Mouse (Mus musculus) liver, postnatal 0 days (tissue): ENCODE data around the gene Myod1. TPM values are rescaled to one million over a fixed set of nuclear protein-coding genes. Genes with fewer than 3 reads are reported as not detected.

ENCODE experiments used
- ATAC-seq: fragments of 200-750 bp; cut with Nextera tagmentation; 2 replicates; pipeline ENCODE4 v1.8.0; 2017; ENCODE audit warnings: mild to moderate bottlenecking, moderate library complexity
- DNase-seq: peaks from one replicate; pipeline ENCODE4 v3.0.0-alpha.2; 2016
- H3K27ac ChIP-seq: fragments of 300-500 bp; sonication (generic); 2 replicates; pipeline ENCODE4 v1.5.1; 2014; ENCODE audit warnings: antibody characterized with exemption, moderate library complexity, mild to moderate bottlenecking, low read depth
- H3K27me3 ChIP-seq: fragments of 300-500 bp; sonication (generic); 2 replicates; pipeline ENCODE4 v1.6.1; 2014; ENCODE audit warnings: low read length, control low read depth, mixed read lengths; ENCODE audit not compliant: insufficient read depth
- H3K36me3 ChIP-seq: fragments of 300-500 bp; sonication (generic); replicated peaks from 2 replicates; pipeline ENCODE4 v1.6.1; 2014; ENCODE audit warnings: mild to moderate bottlenecking, control low read depth, low read length, moderate library complexity, mixed read lengths; ENCODE audit not compliant: insufficient read depth
- H3K4me1 ChIP-seq: fragments of 300-500 bp; sonication (generic); 2 replicates; pipeline ENCODE4 v1.6.1; 2014; ENCODE audit warnings: antibody characterized with exemption, mild to moderate bottlenecking, control low read depth; ENCODE audit not compliant: insufficient read depth
- H3K4me2 ChIP-seq: fragments of 300-500 bp; sonication (generic); 2 replicates; pipeline ENCODE4 v1.6.1; 2014; ENCODE audit warnings: low read depth, mild to moderate bottlenecking, low read length, moderate library complexity, mixed read lengths
- H3K4me3 ChIP-seq: fragments of 300-500 bp; sonication (generic); 2 replicates; pipeline ENCODE4 v1.5.1; 2014; ENCODE audit warnings: low read depth, low read length
- H3K9ac ChIP-seq: fragments of 300-500 bp; sonication (generic); replicated peaks from 2 replicates; pipeline ENCODE4 v1.6.1; 2014; ENCODE audit warnings: mild to moderate bottlenecking, moderate library complexity
- H3K9me3 ChIP-seq: fragments of 300-500 bp; sonication (generic); 2 replicates; pipeline ENCODE4 v1.6.1; 2016; ENCODE audit warnings: mild to moderate bottlenecking, control low read depth, low read length, mixed read lengths
- CTCF ChIP-seq: sonication (generic); IDR thresholded peaks from 2 replicates; pipeline ENCODE4 v1.5.1; 2016; ENCODE audit warnings: antibody characterized with exemption, low read depth
- EP300 ChIP-seq: IDR thresholded peaks from 2 replicates; pipeline ENCODE4 v1.6.1; 2016; ENCODE audit warnings: antibody characterized with exemption, low read depth, mild to moderate bottlenecking
- WGBS: fragments of 180-500 bp; shearing (Covaris S2); extraction: QIAGEN DNeasy Blood & Tissue Kit; methylation state at CpG from one replicate; pipeline ENCODE4 v1.1.7; 2014; ENCODE audit not compliant: insufficient replicate concordance; 5-methylcytosine and 5-hydroxymethylcytosine counted together
- polyA plus RNA-seq: library from polyadenylated mRNA; unstranded; fragments of >200 nt; fragmentation: Nextera tagmentation; extraction: Ambion mirVana; gene quantifications from 2 replicates; pipeline ENCODE4 v1.2.1, GENCODE M21; 2015

Myod1 gene
- polyA plus RNA-seq, 1 experiment from 2014 or later: not detected

DNA sequence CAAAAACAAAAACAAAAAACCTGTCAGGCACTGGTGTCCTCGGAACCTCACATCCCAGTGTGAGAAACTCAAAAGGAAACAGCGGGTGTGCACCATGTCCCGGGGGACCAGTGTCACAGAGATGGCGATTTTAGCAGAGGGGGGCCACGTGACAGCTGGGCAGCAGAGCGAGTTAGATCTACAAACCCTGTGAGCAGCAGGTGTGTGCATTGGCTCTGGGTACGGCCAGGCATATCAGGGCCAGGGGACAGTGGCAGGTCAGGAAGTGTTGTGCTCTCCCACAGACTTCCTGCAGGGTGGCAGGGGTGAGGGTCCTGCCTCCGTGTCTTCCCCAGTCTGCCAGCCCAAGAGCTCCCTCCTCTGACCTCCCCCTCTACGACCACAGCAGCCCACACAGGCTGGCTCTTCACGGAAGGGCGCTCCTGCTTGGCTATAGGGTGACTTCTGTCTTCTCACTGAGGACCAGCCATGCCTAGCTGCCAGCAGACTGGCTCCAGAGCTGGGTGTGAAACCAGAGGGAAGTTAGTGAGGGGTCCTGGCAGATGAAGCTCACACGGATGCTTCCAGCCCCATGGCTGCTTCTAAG, 33.0 kb downstream of the Myod1 start:
- 24% methylated on average over 12 of the region's 12 CpGs for WGBS

DNA sequence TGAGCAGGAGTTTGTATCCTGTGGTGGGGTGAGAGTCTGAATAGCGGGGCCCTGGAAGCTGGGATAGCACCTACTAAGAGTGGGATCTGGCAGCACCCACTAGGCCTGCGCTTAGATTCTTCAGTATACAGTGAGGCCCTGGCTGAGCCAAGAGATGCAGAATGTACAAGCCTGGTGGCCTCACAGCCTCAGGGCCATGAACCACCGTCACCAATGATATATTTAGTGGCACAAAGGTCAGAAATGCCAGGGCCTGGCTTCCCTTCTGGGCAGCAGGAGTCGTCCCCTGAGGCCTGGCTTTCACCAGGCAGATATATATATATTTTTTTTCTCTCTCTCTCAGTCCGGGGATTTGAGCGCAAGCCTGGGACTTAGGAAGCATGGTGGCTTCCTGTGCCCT, 34.5 kb downstream of the Myod1 start:
- no peak overlapping the region for H3K4me3 ChIP-seq
- TF ChIP-seq CTCF (no peak), EP300 (no peak)
- H3K36me3 ChIP-seq: no peaks in the 10 kb centered on the region
- DNase-seq: no peak
- no peak overlapping the region for H3K27ac ChIP-seq
- WGBS: 68% methylated on average over 6 of the region's 6 CpGs
- H3K27me3 ChIP-seq: no peaks in the 10 kb centered on the region
- H3K9me3 ChIP-seq: no peaks in the 10 kb centered on the region
- no peak overlapping the region for H3K4me2 ChIP-seq
- no peaks in the 10 kb centered on the region for H3K4me1 ChIP-seq
- no peak overlapping the region for H3K9ac ChIP-seq
- no peak for ATAC-seq

More for the DNA sequence above, 33.0 kb downstream of the Myod1 start:
- no peaks in the 10 kb centered on the region for H3K4me1 ChIP-seq
- H3K27ac ChIP-seq: no peak overlapping the region
- no peak overlapping the region for H3K4me2 ChIP-seq
- H3K9ac ChIP-seq: no peak overlapping the region
- ATAC-seq: peak; percentile 36
- no peak overlapping the region for H3K4me3 ChIP-seq
- DNase-seq: peak; percentile 33
- no peaks in the 10 kb centered on the region for H3K36me3 ChIP-seq
- no peaks in the 10 kb centered on the region for H3K27me3 ChIP-seq
- no peaks in the 10 kb centered on the region for H3K9me3 ChIP-seq
- no peak for TF ChIP-seq EP300
- TF ChIP-seq CTCF: no peak

DNA sequence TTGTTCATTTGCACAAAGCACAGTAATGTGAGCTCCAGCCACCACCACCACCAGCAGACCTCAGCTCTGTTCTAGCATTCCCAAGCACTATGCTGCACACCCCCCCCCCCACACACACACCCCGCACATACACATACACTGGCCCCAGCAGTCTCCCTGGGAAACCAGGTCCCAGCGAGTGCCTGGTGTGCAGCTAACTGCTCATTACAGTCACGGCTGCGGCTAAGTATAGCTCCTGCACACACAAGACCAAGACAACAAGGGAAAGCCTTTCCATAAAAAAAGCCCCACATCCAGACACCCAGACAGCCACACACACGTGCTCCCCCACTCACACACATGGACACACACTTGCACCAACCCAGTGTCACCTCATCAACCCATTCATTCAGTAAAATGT, 36.5 kb downstream of the Myod1 start:
- DNase-seq: no peak
- no peaks in the 10 kb centered on the region for H3K27me3 ChIP-seq
- no peak overlapping the region for H3K4me2 ChIP-seq
- H3K27ac ChIP-seq: no peak overlapping the region
- ATAC-seq: no peak
- 73% methylated on average over 5 of the region's 5 CpGs for WGBS
- no peak for TF ChIP-seq EP300
- no peak for TF ChIP-seq CTCF
- no peak overlapping the region for H3K9ac ChIP-seq
- H3K9me3 ChIP-seq: no peaks in the 10 kb centered on the region
- no peak overlapping the region for H3K4me3 ChIP-seq
- no peaks in the 10 kb centered on the region for H3K4me1 ChIP-seq
- H3K36me3 ChIP-seq: no peaks in the 10 kb centered on the region

DNA sequence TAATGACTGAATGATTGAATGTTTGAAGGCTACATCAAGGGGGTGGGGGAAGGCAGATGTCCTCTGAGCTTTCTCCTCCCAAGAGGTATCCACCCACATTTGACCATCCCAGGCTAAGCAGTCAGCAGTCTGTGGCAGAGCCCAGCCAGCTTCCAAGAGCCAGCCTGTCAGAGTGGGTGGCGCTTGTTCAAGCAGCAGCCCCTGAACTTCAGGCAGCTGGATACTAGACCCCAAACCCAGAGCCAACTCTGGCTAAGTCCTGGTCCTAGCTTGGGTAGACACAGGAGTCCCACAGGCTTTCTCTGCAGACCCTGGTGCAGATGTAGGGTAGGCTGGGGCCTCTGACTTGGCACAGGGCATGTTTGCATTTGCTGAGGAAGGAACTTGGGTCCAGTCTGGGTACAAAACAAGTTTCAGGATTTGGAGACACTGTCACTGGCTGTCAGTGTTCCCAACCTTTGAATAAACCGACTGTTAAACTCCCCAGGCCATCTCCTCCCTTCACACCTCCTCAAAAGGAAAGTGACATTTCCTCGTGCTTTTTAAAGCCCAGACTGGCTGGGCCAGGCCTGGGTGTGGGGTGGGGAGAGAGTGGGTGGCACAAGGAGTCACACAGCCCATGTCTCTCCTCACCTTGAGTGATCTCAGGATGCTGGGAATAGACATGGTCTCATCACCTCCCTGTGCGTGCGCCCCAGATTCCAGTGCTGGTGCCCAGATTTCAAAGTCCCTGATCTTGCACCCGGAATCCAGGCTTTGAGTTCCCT, 37.9 kb downstream of the Myod1 start:
- H3K4me3 ChIP-seq: no peak overlapping the region
- H3K4me2 ChIP-seq: no peak overlapping the region
- DNase-seq (no peak), ATAC-seq (no peak)
- H3K36me3 ChIP-seq: no peaks in the 10 kb centered on the region
- WGBS: 66% methylated on average over 6 of the region's 6 CpGs
- H3K4me1 ChIP-seq: no peaks in the 10 kb centered on the region
- no peak overlapping the region for H3K9ac ChIP-seq
- H3K27ac ChIP-seq: no peak overlapping the region
- no peaks in the 10 kb centered on the region for H3K9me3 ChIP-seq
- no peaks in the 10 kb centered on the region for H3K27me3 ChIP-seq
- TF ChIP-seq EP300 (no peak), CTCF (no peak)

DNA sequence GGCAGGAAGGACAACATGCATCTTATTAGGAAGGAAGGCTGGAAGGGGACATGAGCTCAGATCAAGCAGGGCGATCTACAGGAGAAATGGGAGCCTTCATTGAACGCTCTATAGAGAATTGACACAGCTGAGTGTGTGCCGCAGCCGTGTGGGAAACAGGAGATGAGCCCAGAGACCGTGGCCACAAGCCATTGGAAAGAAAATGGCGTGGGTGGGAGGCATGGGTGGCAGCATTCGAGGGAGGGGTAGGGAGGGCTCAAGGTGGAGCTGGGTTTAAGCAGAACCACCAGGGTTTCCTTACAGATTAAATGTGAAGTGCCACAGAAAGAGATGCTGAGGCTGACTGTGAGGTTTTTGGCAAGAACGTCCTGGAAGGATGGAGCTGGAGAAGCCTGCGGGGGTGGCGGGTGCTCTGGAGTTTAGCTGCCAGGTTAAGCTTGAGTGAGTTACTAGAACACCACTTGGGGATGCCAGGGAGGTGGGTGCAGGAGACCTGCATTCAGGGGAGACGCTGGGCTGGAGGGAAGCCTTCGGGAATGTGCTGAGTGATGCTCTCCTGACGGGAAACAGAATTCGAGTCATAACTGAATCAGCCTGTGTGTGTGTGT, 39.6 kb downstream of the Myod1 start:
- no peak overlapping the region for H3K4me3 ChIP-seq
- WGBS: 63% methylated on average over 14 of the region's 14 CpGs
- no peaks in the 10 kb centered on the region for H3K4me1 ChIP-seq
- H3K36me3 ChIP-seq: no peaks in the 10 kb centered on the region
- no peaks in the 10 kb centered on the region for H3K27me3 ChIP-seq
- no peak overlapping the region for H3K27ac ChIP-seq
- TF ChIP-seq CTCF: no peak
- TF ChIP-seq EP300: no peak
- ATAC-seq (no peak), DNase-seq (no peak)
- no peak overlapping the region for H3K4me2 ChIP-seq
- no peak overlapping the region for H3K9ac ChIP-seq
- no peaks in the 10 kb centered on the region for H3K9me3 ChIP-seq

GRCm38 (mm10) chr7:46417467-46417866, 41.2 kb downstream of the Myod1 start:
- Histone ChIP-seq H3K27ac (no peak overlapping the region), H3K4me3 (no peak overlapping the region), H3K4me2 (no peak overlapping the region), H3K36me3 (no peaks in the 10 kb centered on the region), H3K9ac (no peak overlapping the region), H3K9me3 (no peaks in the 10 kb centered on the region), H3K27me3 (no peaks in the 10 kb centered on the region), H3K4me1 (no peaks in the 10 kb centered on the region)
- no peak for ATAC-seq
- DNase-seq: no peak
- no peak for TF ChIP-seq CTCF
- TF ChIP-seq EP300: no peak
- 70% methylated on average over 7 of the region's 7 CpGs for WGBS
